Mouse (Mus musculus) heart, postnatal 25 days (tissue): Measurements from ENCODE around the gene Hapln2. TPM values are rescaled to one million over a fixed set of nuclear protein-coding genes. Genes with fewer than 3 reads are reported as not detected.
A peak's percentile ranks its signal among the peaks of the same experiment; 100 is the strongest.

Experiments used
- DNase-seq: peaks from one replicate; pipeline ENCODE4 v3.0.0; 2022; ENCODE audit warnings: low spot score
- intact Hi-C: fragments of 180-260 bp; cut with DNase I; formaldehyde crosslinking; loops from one replicate; pipeline ENCODE4 v1.15.1; 2025
- total RNA-seq, 2 experiments: library from RNA; stranded (reverse); gene quantifications; 2 replicates each; pipeline ENCODE4 v1.2.3; 2021

Gene Hapln2
- total RNA-seq, 2 experiments from 2014 or later: not detected

DNA sequence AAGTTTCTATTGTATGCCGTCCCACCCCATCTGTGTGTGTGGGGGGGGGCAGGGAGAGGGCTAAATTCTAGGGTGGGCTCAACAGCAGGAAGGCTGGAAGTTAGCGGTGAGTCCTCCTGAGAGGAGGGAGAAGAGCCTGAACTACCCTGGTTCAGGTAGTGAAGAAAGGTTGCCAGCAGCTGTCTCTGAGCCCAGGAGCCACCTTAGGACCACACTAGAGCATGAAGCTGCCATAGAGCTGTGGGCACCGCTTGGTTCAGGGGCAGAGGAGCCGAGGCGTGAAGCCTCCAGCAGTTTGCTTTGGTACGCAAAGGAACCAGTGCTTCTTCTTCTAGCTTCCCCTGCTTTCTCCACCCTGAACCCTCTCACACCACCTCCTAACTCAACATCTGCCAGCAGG lies 43.8 kb downstream of the Hapln2 start:
- DNase-seq: no peak
- intact Hi-C loops: loop anchor here (10.0 kb wide), 1 partner anchor 219 kb away; no protein-coding TSS in a partner anchor

DNA sequence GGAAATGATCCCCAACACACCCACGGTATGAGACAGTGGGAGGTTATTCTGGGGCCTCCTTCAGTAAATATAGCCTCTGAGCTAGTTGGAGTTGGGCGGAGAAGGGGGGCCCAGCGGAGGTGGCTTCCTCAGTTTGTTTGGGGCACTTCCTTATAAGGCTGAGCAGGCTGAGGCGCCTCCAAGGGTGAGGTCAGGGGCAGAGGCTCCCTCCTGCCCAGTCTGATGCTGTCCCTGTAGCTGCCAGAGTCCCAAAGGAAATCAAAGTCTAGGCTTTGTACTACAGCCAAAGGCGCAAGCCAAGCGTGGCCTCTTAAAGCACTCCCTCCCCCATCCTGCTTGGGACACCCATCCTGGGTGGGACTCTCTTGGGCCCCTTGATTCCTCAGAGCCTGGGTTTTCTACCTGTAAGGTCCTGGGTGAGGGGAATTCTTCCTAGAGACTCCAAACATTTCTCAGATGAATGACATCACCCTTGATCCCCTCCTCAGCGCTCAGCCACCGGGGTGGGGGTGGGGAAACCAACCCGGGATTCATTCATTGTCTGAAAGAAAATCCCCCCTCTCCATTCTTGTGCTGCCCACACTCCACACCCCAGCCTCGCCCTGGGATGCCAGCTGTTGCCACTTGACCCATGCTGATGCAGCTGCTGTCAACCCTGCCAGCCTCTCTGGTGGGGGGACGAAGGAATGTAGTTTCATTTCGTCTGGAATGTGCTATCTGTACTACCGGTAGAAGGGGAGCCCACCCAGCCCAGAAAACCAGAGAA lies 44.4 kb downstream of the Hapln2 start:
- peak; percentile 74 for DNase-seq
- intact Hi-C loops: loop anchor here (10.0 kb wide), 1 partner anchor 218 kb away; no protein-coding TSS in a partner anchor

DNA sequence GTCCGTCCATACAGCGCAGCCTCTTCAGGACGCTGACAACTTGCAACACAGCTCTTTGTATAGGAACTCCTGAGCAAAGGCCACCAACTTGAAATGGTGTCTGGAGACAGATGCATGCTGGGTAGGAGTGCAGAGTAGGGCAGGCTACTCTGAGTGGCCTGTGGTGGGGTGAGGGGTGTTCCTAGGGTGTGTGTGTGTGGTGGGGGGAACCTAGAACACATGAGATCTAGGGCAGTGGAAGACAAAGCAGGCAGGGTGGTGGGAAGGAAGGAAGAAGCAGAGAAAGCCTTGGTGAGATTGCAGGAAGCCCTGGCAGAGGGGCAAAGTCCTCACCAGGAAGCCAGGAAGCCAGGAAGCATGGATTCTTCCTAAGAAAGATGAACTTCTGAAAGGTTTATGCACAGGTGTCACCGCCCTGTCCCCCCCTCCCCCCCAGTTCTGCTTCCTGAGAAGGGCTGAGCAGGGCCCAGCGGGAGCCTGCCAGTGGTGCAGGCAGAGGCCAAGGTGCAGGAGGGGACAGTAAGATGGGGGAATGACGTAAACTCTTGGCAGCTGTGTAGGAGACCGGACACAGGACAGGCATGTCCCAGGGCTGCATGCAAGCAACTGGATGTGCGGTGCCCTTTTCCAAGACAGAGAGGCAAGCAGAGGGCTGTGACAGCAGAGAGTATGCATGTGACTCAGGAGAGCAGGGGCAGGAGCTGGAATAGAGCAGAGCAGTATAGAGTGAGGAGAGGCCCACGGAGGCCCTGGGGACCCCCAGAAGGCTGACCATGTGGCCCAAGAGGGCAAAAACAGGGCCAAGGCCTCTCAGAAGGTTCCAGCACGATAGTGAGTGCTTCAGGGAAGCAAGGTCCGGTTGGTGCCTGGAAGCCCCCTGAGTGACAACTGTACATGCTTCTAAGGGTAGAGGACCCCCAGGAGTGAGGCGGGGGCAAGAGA lies 45.2 kb downstream of the Hapln2 start:
- intact Hi-C loops: loop anchor here (10.0 kb wide), 1 partner anchor 217 kb away; no protein-coding TSS in a partner anchor
- peak; percentile 69 for DNase-seq

DNA sequence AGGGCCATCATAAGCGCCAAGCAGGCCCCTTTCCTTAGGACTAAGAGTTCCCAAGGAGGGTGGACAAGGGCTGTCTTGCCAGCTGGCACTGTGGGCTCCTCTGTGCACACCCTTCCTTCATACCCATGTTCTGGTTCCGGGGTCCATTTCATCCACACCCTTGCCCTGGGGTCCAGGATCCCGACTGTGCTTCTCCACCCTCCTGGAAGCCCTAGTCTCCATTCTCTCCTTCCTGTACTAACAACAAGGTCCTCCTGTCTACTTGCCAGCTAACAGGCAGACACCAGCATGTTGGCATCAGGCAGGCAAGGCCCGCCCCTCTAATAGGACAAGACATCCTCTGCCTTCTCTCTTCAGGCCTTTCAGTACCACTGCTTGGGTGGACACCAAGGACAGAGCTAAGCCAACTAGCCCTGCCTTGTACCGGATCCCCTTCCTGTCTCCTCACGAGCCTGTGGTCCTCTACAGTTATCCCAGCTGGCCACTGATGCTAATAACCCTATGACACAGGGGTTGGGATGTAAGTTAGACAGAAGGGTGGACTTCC lies 46.1 kb downstream of the Hapln2 start:
- DNase-seq: no peak
- intact Hi-C loops: loop anchor here (10.0 kb wide), 1 partner anchor 216 kb away; no protein-coding TSS in a partner anchor

DNA sequence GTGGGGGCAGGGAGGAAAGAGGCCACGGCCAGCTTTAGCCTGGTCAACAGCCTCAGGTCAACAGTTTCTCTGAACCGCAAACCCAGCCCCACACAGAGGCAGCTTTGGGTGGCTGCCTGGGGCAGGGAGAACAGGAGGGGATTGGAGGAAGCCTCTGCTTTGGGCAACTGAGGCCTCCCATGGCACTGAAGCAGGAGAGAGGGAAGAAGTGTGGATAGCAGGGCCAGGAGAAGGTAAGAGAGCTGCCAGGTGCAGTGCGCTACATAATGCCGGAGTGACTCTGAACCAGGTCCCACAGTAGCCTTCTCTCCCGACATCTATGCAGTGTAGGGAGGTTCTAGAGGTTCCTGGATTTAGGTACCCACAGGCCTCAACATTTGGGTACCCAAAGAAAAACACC lies 46.7 kb downstream of the Hapln2 start:
- DNase-seq: no peak
- intact Hi-C loops: loop anchor here (10.0 kb wide), 1 partner anchor 216 kb away; no protein-coding TSS in a partner anchor

DNA sequence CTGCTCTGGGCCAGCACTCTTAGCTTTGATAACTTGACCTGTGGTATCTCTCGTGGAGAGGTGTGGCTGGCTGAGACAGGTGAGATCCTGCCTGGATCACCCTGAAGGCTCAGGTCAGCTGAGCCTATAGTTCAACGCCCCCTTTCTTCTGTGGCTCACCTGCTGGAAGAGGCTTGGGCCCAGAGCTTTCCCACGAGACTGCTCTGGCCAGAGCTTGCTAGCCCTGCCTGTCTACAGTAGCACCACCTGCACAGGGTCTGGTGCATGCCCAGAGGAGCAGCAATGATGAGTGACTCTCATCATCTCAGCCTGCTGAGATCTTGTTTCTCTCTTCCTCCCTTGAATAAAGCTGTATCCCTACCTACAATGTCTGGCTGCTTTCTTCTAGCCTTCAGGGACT lies 47.3 kb downstream of the Hapln2 start:
- DNase-seq: no peak
- intact Hi-C loops: loop anchor here (10.0 kb wide), 1 partner anchor 215 kb away; no protein-coding TSS in a partner anchor

DNA sequence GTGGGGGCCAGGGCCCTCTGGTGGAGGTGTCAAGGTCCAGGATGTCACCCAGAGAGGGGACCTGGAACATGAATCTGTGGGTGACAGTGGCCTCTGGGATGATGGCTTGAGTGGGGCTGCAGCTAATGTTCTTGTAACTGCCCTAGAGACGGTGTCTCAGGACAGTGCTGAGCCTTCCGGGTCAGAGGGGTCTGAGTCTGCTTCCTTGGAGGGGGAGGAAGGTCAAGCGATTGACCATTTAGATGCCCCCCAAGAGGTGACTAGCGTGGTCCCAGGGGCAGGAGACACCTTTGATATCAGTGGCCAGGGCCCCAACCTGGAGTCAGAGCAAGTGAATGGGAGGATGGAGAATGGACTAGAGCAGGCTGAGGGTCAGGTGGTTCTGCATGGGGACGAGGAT lies 47.9 kb downstream of the Hapln2 start:
- DNase-seq: no peak
- intact Hi-C loops: no loop called here

DNA sequence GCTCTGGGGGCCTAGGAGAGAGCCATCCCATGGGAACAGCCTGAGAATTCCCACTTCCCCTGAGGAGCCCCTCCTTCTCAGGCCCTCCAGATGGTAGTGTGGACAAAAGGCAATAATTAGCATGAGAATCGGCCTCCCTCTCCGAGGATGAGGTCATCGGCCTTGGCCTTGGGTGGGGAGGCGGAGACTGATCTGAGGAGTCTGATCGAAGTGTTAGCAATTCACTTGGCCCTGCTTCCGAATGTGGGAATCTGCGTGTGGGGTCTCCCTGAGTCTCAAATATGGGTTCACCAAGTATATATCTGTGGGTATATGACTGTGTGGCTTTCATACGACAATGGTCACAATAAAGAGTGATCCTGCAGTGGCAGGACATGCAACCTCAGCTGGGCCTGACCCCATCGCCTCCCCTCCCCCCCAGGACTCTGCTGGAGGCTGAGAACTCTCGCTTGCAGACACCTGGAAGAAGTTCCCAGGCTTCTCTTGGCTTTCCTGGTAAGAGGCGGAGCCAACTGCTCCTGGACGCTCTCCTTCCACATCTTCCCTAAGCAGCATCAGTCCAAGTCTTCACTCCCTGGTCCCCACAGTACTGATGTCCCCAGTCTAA lies 52.9 kb downstream of the Hapln2 start:
- DNase-seq: no peak
- intact Hi-C loops: no loop called here

DNA sequence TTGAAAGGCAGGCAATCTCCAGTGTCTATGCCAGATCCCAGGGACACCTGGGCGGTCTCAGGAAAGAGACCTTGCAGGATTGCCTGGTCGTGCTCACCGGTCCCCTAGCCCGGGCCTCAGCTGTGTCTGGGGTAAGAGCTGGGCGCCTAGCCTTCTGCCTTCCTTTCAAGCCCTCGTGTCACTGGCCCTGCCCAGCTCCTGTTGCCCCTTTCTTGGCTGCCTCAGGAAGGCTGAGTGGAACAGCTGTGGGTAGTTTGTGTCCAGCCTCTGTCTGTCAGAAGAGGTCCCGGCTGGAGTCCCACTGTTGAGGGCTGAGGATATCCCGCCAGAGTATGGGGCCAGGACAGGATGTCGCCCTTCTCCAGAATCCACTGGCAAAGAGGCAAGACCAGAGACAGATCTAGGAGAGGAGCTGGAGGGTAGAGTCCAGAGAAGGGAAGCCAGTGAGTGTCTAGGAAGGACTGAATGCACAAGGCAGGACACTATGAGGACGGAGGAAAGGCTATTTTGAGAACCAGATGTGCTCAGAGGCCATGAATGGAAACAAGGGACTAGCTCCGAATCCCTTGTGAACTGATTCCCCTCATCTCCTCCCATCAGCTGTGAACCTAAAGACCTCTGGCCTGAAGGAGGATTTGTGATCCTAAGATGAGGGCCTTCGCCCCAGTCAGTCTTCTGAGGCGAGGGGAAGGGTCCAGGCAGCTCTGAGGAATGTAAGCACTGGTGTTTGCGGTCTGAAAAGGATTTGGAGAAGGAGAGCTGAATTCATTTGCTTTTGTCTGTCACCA lies 53.6 kb downstream of the Hapln2 start:
- DNase-seq: no peak

DNA sequence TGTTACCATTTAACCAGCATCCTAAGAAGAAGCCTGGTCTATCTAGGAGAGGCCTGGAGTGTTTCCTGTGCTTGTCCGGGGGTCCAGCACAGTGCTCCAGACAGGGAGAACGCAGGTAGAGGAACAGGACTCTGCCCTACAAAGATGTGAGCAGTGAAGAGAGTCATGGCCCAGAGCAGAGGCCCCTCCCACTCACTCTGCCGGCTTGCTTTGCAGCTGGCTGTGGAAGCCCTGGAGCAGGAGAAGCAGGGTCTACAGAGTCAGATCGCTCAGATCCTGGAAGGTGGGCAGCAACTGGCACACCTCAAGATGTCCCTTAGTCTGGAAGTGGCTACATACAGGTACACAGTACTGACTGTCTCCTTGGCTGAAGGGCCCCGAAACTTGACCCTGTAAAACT lies 54.6 kb downstream of the Hapln2 start:
- no peak for DNase-seq
- intact Hi-C loops: no loop called here

More for the DNA sequence above, 53.6 kb downstream of the Hapln2 start:
- intact Hi-C loops: no loop called here

DNA sequence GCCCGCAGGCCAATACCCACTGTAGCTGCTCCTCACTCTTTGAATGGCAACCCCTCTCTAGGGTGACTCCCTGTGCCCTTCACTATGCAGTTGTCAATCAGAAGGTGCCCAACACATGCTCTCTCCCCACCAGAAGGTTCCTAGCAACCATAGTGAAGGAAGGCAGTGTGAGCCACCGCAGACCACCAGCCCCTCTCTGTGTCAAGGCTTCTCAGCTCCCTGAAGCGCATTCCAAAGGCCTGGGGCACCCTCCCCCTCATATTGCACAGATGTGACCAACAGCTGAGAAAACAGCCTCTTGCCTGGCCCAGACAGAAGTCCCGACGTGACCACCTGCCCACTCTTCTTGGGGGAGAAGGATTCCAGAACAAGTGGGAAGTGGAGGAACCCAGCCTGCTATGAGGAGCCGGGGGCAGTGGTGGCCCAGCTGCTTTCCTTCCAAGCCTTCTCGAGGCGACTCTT lies 55.1 kb downstream of the Hapln2 start:
- intact Hi-C loops: no loop called here
- DNase-seq: no peak

Other genes starting within 250 kb of the Hapln2 start
- gene Ntrk1, start 232.4 kb downstream of the Hapln2 start, total RNA-seq: under 1 TPM; 0.17 to 0.18 TPM
- gene Insrr, start 230.6 kb downstream of the Hapln2 start, total RNA-seq: under 1 TPM in 1 of 2 experiments, not detected in 1; 0.08 TPM
- 10 to 100 TPM; 17.9 to 21.7 TPM for gene Pear1, start 203.3 kb downstream of the Hapln2 start, total RNA-seq
- under 1 TPM in 1 of 2 experiments, not detected in 1; 0.08 TPM for gene Sh2d2a, start 180.8 kb downstream of the Hapln2 start, total RNA-seq
- gene Prcc, start 142.0 kb downstream of the Hapln2 start, total RNA-seq: 10 to 100 TPM; 48.3 to 50.7 TPM
- gene Hdgf, start 121.3 kb downstream of the Hapln2 start, total RNA-seq: 100 to 1,000 TPM; 108 to 112 TPM
- gene Mrpl24, start 108.1 kb downstream of the Hapln2 start, total RNA-seq: 10 to 100 TPM; 68.3 to 70.1 TPM
- gene Isg20l2, start 97.3 kb downstream of the Hapln2 start, total RNA-seq: 10 to 100 TPM; 12.1 to 12.4 TPM
- 1 to 10 TPM; 6.0 to 6.1 TPM for gene Rrnad1, start 96.9 kb downstream of the Hapln2 start, total RNA-seq
- not detected for gene Crabp2, start 78.9 kb downstream of the Hapln2 start, total RNA-seq
- gene Nes, start 56.5 kb downstream of the Hapln2 start, total RNA-seq: 10 to 100 TPM; 20.9 to 25.1 TPM
- gene Bcan, start 27.4 kb downstream of the Hapln2 start, total RNA-seq: under 1 TPM; 0.14 to 0.26 TPM
- gene Gpatch4, start 15.5 kb upstream of the Hapln2 start, total RNA-seq: 10 to 100 TPM in 1 of 2 experiments, 1 to 10 TPM in 1; 7.8 to 10.2 TPM
- 10 to 100 TPM; 64.1 to 71.5 TPM for gene Naxe, start 30.9 kb upstream of the Hapln2 start, total RNA-seq
- gene Ttc24, start 50.7 kb upstream of the Hapln2 start, total RNA-seq: not detected
- gene Iqgap3, start 54.4 kb upstream of the Hapln2 start, total RNA-seq: 1 to 10 TPM in 1 of 2 experiments, under 1 TPM in 1; 0.75 to 1.0 TPM
- gene Mef2d, start 114.8 kb upstream of the Hapln2 start, total RNA-seq: 100 to 1,000 TPM; 111 to 122 TPM
- gene Rhbg, start 227.1 kb upstream of the Hapln2 start, total RNA-seq: not detected